Mouse (Mus musculus): ENCODE data around the gene Stpg3. TPM values are rescaled to one million over a fixed set of nuclear protein-coding genes. Genes with fewer than 3 reads are reported as not detected.

Stpg3 gene
- polyA plus RNA-seq, 1 experiment: not detected

DNA sequence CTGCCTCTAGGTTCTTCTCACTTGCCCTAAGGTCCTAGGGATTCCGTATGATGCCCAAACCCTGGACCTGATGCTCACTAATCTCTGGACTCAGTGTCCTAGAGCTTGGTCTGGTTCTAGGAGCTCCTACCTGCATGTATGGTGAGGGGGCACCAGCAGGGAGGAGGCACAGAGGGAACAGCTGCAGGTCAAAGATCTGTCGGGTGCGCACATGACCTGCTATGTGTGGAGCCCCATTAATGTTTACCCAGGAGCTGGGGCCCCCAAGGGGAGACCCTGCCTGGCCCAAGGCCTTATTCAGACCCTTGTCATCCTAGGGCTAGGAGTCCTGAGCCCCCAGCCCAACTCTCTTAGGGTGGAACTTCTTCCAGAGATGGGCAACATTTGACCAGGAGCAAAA, 19.6 kb upstream of the Stpg3 start, which contains the start of gene Slc34a3:
Slc34a3 (minus strand) TSS at position 315 of the 400 bp plus-strand sequence.
- TF ChIP-seq FOSL1 (IDR thresholded peaks at IDR 0.05; ENCODE audit: insufficient read depth, low read length, poor library complexity, severe bottlenecking): no peak
- no peak for TF ChIP-seq MYOD1 (IDR thresholded peaks at IDR 0.05; ENCODE audit: control insufficient read depth, insufficient read length, low read depth)
- TF ChIP-seq CEBPB (IDR thresholded peaks at IDR 0.05; ENCODE audit: low read depth): no peak
- no peak for TF ChIP-seq MAX (IDR thresholded peaks at IDR 0.05)
- TF ChIP-seq CTCF (IDR thresholded peaks at IDR 0.05; ENCODE audit: control insufficient read depth, insufficient read depth, insufficient read length): no peak
- TF ChIP-seq USF1 (IDR thresholded peaks at IDR 0.05; ENCODE audit: low read depth): no peak
- TF ChIP-seq MYOG (IDR thresholded peaks at IDR 0.05; ENCODE audit: control insufficient read depth, extremely low read depth, insufficient read length): no peak
- Histone ChIP-seq H3K79me2 (ENCODE audit: control insufficient read depth, insufficient read depth) (no peaks in the 10 kb centered on the region), H3K27me3 (ENCODE audit: control insufficient read depth, insufficient read depth, insufficient read length) (peaks cover 56% of the 10 kb centered on the region), H3K36me3 (ENCODE audit: control insufficient read depth, insufficient read depth) (no peaks in the 10 kb centered on the region), H3K79me3 (ENCODE audit: low read depth) (no peaks in the 10 kb centered on the region), H3K4me3 (ENCODE audit: insufficient read depth, poor library complexity, severe bottlenecking) (no peak within 1 kb of the TSS), H3ac (ENCODE audit: control insufficient read depth, insufficient read length, low read depth) (no peak within 1 kb of the TSS)

DNA sequence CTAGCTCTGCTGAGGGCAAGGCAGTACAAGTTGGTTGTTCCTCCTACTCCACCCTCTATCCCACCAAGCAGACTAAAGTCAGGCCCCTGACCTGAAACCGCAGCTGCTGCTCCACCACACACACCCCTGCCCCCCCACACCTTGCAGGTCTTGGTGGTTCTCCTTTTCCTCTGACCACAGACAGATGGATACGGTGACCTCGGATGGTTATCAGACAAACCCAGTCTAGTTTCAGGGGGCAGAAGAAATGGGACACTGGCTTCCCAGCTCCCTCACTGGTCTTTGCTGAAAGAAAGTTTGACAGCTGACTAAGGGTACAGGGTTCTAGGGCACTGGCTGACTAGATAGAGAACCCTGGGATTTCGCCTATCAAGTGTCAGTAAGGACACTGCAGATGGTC, 19.0 kb upstream of the Stpg3 start:
- no peaks in the 10 kb centered on the region for H3K36me3 ChIP-seq (ENCODE audit: control insufficient read depth, insufficient read depth)
- TF ChIP-seq USF1 (IDR thresholded peaks at IDR 0.05; ENCODE audit: low read depth) (no peak), MAX (IDR thresholded peaks at IDR 0.05) (no peak), CTCF (IDR thresholded peaks at IDR 0.05; ENCODE audit: control insufficient read depth, insufficient read depth, insufficient read length) (no peak), FOSL1 (IDR thresholded peaks at IDR 0.05; ENCODE audit: insufficient read depth, low read length, poor library complexity, severe bottlenecking) (no peak), MYOG (IDR thresholded peaks at IDR 0.05; ENCODE audit: control insufficient read depth, extremely low read depth, insufficient read length) (no peak), MYOD1 (IDR thresholded peaks at IDR 0.05; ENCODE audit: control insufficient read depth, insufficient read length, low read depth) (no peak), CEBPB (IDR thresholded peaks at IDR 0.05; ENCODE audit: low read depth) (no peak)
- H3K27me3 ChIP-seq (ENCODE audit: control insufficient read depth, insufficient read depth, insufficient read length): peaks cover 53% of the 10 kb centered on the region
- no peak overlapping the region for H3ac ChIP-seq (ENCODE audit: control insufficient read depth, insufficient read length, low read depth)
- no peak overlapping the region for H3K4me3 ChIP-seq (ENCODE audit: insufficient read depth, poor library complexity, severe bottlenecking)
- no peaks in the 10 kb centered on the region for H3K79me2 ChIP-seq (ENCODE audit: control insufficient read depth, insufficient read depth)
- no peaks in the 10 kb centered on the region for H3K79me3 ChIP-seq (ENCODE audit: low read depth)

DNA sequence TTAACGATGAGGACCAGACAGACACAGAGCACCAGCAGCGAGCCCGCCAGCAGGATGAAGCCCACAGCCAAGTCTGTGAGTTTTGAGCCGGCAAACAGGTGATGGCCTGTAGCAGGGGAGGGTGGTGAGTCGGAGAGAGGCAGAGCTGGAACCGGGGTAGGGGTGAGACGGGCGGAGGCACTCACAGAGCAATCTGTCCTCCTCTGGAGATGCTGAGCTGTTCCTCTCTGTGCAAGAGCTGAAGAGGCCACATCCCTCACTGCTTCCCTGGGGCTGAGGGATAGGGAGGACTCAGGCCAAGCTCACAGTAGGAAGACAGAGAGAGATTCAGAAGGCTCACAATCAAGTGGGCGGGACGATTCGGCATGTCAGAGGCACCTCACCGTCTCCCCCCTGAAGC, 16.6 kb upstream of the Stpg3 start:
- Histone ChIP-seq H3ac (ENCODE audit: control insufficient read depth, insufficient read length, low read depth) (no peak overlapping the region), H3K79me2 (ENCODE audit: control insufficient read depth, insufficient read depth) (no peaks in the 10 kb centered on the region), H3K36me3 (ENCODE audit: control insufficient read depth, insufficient read depth) (no peaks in the 10 kb centered on the region), H3K27me3 (ENCODE audit: control insufficient read depth, insufficient read depth, insufficient read length) (peaks cover 50% of the 10 kb centered on the region), H3K79me3 (ENCODE audit: low read depth) (no peaks in the 10 kb centered on the region), H3K4me3 (ENCODE audit: insufficient read depth, poor library complexity, severe bottlenecking) (no peak overlapping the region)
- no peak for TF ChIP-seq USF1 (IDR thresholded peaks at IDR 0.05; ENCODE audit: low read depth)
- TF ChIP-seq MYOD1 (IDR thresholded peaks at IDR 0.05; ENCODE audit: control insufficient read depth, insufficient read length, low read depth): no peak
- no peak for TF ChIP-seq CTCF (IDR thresholded peaks at IDR 0.05; ENCODE audit: control insufficient read depth, insufficient read depth, insufficient read length)
- TF ChIP-seq FOSL1 (IDR thresholded peaks at IDR 0.05; ENCODE audit: insufficient read depth, low read length, poor library complexity, severe bottlenecking): no peak
- TF ChIP-seq MYOG (IDR thresholded peaks at IDR 0.05; ENCODE audit: control insufficient read depth, extremely low read depth, insufficient read length): no peak
- TF ChIP-seq MAX (IDR thresholded peaks at IDR 0.05): no peak
- no peak for TF ChIP-seq CEBPB (IDR thresholded peaks at IDR 0.05; ENCODE audit: low read depth)

DNA sequence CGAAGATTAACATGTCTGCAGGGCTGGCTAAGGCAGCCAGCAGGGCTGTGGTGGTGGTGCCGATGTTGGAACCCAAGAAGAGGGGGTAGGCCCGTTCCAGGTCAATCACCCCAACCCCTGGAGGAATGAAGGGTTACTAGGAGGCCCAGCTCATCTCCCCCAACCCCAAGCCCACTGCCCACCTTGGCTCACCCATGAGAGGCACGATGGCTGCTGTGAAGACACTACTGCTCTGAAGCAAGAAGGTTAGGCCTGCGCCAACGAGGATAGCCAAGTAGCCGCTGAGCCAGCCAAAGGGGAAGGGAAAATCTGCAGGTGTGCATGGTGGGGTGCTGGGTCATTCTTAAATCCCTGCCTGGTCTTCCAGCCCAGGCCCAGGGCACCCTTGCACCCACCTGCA, 16.1 kb upstream of the Stpg3 start:
- TF ChIP-seq MAX (IDR thresholded peaks at IDR 0.05) (no peak), MYOG (IDR thresholded peaks at IDR 0.05; ENCODE audit: control insufficient read depth, extremely low read depth, insufficient read length) (no peak), MYOD1 (IDR thresholded peaks at IDR 0.05; ENCODE audit: control insufficient read depth, insufficient read length, low read depth) (no peak), CTCF (IDR thresholded peaks at IDR 0.05; ENCODE audit: control insufficient read depth, insufficient read depth, insufficient read length) (no peak), FOSL1 (IDR thresholded peaks at IDR 0.05; ENCODE audit: insufficient read depth, low read length, poor library complexity, severe bottlenecking) (no peak), CEBPB (IDR thresholded peaks at IDR 0.05; ENCODE audit: low read depth) (no peak), USF1 (IDR thresholded peaks at IDR 0.05; ENCODE audit: low read depth) (no peak)
- no peaks in the 10 kb centered on the region for H3K36me3 ChIP-seq (ENCODE audit: control insufficient read depth, insufficient read depth)
- no peaks in the 10 kb centered on the region for H3K79me3 ChIP-seq (ENCODE audit: low read depth)
- no peaks in the 10 kb centered on the region for H3K79me2 ChIP-seq (ENCODE audit: control insufficient read depth, insufficient read depth)
- H3K27me3 ChIP-seq (ENCODE audit: control insufficient read depth, insufficient read depth, insufficient read length): peaks cover 46% of the 10 kb centered on the region
- H3K4me3 ChIP-seq (ENCODE audit: insufficient read depth, poor library complexity, severe bottlenecking): no peak overlapping the region
- no peak overlapping the region for H3ac ChIP-seq (ENCODE audit: control insufficient read depth, insufficient read length, low read depth)

DNA sequence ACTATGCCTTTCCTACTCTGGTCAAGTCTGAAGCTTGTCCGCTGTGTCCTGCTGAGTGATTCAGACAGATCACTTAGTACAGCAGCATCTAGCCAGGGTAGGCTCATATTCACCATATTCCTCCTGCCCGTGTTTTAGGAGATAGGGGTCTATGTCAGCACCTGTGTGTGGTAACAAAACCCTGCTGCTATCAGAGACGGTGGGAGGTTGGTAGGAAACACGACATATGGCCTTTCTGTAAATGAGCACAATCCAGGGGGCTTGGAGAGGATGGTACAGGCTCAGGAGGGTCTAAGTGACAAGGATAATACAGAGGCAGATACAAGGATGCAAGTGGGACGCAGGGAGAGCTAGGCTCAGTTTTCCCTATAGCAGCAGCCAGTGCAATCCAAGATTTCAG, 15.1 kb upstream of the Stpg3 start:
- H3ac ChIP-seq (ENCODE audit: control insufficient read depth, insufficient read length, low read depth): no peak overlapping the region
- H3K79me3 ChIP-seq (ENCODE audit: low read depth): no peaks in the 10 kb centered on the region
- no peaks in the 10 kb centered on the region for H3K36me3 ChIP-seq (ENCODE audit: control insufficient read depth, insufficient read depth)
- TF ChIP-seq CEBPB (IDR thresholded peaks at IDR 0.05; ENCODE audit: low read depth) (no peak), CTCF (IDR thresholded peaks at IDR 0.05; ENCODE audit: control insufficient read depth, insufficient read depth, insufficient read length) (no peak), USF1 (IDR thresholded peaks at IDR 0.05; ENCODE audit: low read depth) (no peak), MYOG (IDR thresholded peaks at IDR 0.05; ENCODE audit: control insufficient read depth, extremely low read depth, insufficient read length) (no peak), FOSL1 (IDR thresholded peaks at IDR 0.05; ENCODE audit: insufficient read depth, low read length, poor library complexity, severe bottlenecking) (no peak), MYOD1 (IDR thresholded peaks at IDR 0.05; ENCODE audit: control insufficient read depth, insufficient read length, low read depth) (no peak), MAX (IDR thresholded peaks at IDR 0.05) (no peak)
- peaks cover 41% of the 10 kb centered on the region for H3K27me3 ChIP-seq (ENCODE audit: control insufficient read depth, insufficient read depth, insufficient read length)
- H3K4me3 ChIP-seq (ENCODE audit: insufficient read depth, poor library complexity, severe bottlenecking): no peak overlapping the region
- no peaks in the 10 kb centered on the region for H3K79me2 ChIP-seq (ENCODE audit: control insufficient read depth, insufficient read depth)

All from C2C12 (cell line).